Mouse (Mus musculus) brain, embryonic 18.5 days (tissue): Measurements from ENCODE around the gene Krtap28-10.

ENCODE experiments used
- DNase-seq: peaks from one replicate; pipeline ENCODE4 v3.0.0-alpha.2; 2012; ENCODE audit warnings: low read depth, low spot score

The Krtap28-10 gene

DNA sequence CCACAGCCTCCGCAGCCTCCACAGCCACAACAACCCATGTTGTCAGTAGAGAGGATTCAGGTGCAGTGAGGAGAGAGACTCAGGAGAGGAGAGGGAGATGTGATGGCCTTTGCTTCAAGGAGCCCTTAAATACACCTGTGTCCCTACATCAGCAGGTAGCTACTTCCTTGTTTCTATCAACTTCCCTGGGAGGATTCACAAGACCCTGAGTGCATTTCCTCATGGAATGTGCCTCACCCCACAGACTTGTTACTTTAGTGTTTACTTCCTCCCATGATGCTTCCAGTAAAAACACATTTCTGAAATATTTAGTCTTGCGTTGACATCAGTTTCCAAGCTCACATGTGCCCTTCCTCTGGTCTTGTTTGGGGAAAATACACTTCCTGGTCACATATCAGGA, at the start of gene Krtap28-10:
Krtap28-10 (minus strand) TSS at position 101 of the 400 bp plus-strand sequence.
- no peak for DNase-seq

- DNase-seq: no peak
These were observed 49.0 kb upstream of the Krtap28-10 start for GRCm38 (mm10) chr1:83091268-83091667.

DNA sequence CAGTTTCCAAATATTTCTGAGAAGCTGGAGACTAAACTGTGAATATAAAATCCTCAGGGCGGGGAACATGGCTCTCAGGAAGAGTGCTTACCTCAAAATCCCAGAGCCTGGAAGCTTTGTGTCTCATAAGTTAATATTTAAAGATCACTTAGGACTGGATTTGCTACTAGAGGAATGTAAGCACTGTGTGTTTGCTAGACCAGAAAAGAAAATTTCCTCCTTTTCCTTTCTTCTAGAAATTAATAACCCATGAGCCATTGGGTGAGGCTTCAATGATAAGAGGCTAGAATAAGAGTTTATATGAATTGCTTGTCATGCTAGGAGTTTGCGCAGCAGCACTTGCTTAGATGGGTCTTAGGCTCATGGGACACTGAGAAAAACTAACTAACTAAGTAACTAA, 42.5 kb upstream of the Krtap28-10 start:
- DNase-seq: no peak

DNA sequence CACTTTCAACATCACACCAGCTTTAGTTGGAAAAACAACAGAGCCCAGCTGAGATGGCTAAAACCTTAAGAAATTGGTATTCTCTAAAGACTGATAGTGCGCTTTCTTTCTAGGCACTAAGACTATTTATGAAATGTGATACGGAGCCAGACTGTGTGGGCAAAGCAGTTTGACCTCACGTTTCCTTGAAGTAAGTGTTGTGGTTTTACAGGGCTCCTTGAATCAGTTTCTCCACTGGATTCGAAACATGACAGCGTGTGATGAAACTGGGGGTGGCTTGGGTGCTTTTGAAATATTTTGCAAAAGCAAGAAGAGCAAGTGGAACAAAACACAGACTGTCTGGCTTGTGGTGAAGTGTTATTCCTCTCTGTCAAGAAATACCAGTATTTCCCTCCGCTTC, 34.7 kb upstream of the Krtap28-10 start:
- no peak for DNase-seq

- DNase-seq: peak; percentile 61
These were observed 34.1 kb upstream of the Krtap28-10 start for GRCm38 (mm10) chr1:83076190-83076917.

- DNase-seq: no peak
These were observed 33.4 kb upstream of the Krtap28-10 start for GRCm38 (mm10) chr1:83075526-83076189.

DNA sequence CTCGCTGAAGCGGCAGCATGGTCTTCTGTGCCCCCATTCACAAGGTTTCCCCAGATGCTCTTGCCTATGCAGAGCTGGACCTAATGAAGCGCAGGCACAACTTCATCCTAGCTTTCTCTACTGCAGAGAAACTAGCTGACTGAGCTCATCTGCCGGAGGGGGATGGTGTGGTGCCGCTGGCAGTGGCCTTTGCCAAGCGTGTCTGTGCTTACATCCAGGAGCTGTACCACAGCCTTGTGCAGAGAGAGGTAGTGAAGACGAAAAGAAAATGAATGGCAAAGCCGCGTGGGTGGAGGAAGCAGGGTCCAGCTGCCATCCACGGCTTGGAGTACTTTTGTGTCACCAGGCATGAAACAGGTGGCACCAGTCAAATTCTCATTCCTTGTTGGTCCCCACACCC, 24.9 kb upstream of the Krtap28-10 start:
- no peak for DNase-seq

DNA sequence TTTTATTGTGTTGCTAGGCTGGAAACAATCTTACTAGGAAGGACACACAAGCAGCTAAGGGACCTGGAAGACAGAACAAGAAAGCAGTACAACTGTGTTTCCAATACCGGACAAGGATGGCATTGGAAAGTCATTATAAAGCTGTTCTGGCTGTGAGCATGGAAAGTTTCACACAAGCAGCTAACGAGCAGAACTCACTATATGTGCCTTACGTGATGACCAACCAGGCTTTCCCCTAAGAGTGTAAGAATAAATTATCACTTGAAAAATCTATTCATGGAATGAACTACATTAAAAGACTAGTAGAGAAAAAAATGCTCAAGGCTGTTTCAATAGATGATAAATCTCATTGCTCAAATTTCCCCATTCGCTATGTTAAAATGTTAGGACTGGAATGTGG, 24.3 kb upstream of the Krtap28-10 start:
- DNase-seq: no peak

- no peak for DNase-seq
These were observed 22.6 kb upstream of the Krtap28-10 start for GRCm38 (mm10) chr1:83064851-83065250.

- DNase-seq: no peak
These were observed 18.4 kb upstream of the Krtap28-10 start, which contains the start of gene Krtap28-13 for GRCm38 (mm10) chr1:83060643-83061042. TSS of gene Krtap28-13 (plus strand) at chr1:83060930.

DNA sequence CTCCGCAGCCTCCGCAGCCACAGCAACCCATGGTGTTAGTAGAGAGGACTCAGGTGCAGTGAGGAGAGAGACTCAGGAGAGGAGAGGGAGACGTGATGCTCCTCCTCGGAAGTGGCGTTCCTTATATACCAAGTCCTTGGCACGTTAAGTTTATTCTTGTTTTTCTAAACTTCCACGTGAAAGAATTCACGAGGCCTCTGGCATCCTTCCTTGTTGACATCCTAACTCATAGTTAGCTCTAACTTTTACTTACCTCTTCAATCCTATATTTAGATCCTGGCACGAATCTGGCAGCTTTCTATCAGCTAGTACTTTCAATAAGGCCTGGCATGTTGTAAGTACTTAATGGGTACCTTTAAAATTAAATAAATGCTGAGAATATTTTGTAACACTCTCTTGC, 17.0 kb upstream of the Krtap28-10 start, which contains the start of gene A030005K14Rik:
A030005K14Rik (minus strand) TSS at position 101 of the 400 bp plus-strand sequence.
- no peak for DNase-seq

GRCm38 (mm10) chr1:83058481-83058880, 16.2 kb upstream of the Krtap28-10 start:
- no peak for DNase-seq

GRCm38 (mm10) chr1:83044882-83045427, 2.7 kb upstream of the Krtap28-10 start, which contains the start of gene Gm47969:
TSS of gene Gm47969 (plus strand) at chr1:83044932.
- DNase-seq: no peak

DNA sequence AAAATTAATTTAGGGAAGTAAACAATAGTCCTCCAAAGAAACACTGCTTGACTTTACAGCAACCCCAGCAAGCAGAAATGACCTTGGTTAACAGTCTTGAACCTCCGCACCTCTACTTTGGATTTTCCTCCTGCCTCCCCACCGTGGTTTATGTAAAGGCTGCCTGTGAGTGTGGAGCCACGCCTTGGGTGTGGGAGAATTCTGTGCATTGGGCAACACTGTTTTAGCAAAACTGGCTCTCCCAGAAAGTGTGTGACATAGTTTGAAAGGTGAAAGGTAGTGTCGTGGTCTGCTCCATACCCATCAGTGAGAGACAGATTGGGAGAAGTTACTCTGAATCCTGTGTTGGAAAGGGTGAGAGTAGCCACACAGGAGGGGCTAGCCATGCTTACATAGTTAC, 3.2 kb downstream of the Krtap28-10 start:
- no peak for DNase-seq

- peak; percentile 34 for DNase-seq
These were observed 4.1 kb downstream of the Krtap28-10 start, which contains the start of gene Slc19a3 for GRCm38 (mm10) chr1:83038109-83038672. TSS of gene Slc19a3 (minus strand) at chr1:83038448.

GRCm38 (mm10) chr1:83036892-83037667, 5.2 kb downstream of the Krtap28-10 start:
- no peak for DNase-seq

DNA sequence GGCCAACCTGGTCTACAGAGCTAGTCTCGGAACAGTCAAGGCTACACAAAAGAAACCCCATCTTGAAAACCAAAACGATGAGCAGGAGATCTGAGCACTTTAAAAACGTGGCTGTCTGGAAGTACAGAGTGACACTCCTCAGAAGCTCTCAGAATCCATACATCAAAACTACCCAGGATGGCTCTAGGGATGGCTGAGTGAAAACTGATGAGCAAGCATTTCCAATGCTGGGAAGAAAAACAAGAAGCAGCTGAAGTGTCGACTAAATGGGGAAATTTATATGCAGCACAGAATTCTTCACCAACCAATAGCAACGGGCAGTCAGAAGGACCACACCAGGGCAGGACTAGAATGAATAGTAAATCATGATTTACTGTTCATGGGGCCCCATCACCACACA, 7.8 kb downstream of the Krtap28-10 start:
- no peak for DNase-seq

GRCm38 (mm10) chr1:83032508-83032907, 9.8 kb downstream of the Krtap28-10 start:
- DNase-seq: no peak

DNA sequence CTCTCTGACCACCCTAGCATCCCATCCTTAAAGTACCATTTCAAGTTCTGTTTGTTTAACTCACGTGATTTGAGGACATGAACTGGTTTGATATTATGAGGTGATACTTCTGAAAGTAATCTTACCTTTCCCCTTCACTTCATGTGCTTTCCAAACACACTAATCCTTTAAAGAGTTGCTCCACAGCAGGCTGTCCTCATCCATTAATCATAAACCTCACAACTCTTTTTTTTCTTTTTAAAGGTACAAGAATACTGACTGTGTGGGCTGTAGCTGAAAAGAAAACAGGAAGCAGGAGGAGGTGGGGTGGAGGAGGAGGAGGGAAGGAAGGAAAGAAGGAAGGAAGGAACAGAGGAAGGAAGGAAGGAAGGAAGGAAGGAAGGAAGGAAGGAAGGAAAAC, 10.3 kb downstream of the Krtap28-10 start:
- DNase-seq: no peak

DNA sequence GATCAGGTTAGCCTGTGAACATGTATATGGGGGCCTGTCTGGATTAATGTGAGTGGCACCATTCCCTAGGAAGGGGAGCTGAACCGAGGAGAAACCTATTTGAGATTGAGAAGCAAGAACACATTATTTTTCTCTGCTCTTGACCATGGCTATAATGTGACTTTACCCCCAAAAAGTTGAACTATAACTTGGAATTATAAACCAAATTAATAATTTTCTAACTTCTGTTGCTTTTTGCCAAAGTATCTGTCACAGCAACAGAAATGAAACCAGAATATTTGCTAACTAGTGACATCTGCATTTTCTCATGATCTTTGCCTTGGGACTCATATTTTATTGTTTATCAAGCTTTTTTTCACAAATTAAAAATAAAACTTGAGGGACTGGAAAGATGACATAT, 25.7 kb downstream of the Krtap28-10 start:
- no peak for DNase-seq

DNA sequence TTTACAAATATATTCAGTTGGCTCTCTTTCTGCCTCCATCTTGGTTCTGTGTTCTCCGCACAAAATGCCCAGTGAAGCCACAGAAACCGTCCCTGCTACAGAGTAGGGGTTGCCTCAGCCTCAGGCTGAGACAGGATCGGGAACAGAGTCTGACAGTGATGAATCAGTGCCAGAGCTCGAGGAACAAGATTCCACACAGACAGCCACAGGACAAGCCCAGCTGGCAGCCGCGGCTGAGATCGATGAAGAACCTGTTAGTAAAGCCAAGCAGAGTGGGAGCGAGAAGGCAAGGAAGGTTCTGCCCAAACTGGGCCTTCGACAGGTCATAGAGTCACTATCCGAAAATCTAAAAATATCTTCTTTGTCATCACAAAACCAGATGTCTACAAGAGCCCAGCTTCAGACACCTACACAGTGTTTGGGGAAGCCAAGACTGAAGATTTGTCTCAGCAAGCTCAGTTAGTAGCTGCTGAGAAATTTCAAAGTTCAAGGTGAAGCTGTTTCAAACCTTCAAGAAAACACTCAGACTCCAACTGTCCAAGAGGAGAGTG, 26.9 kb downstream of the Krtap28-10 start:
- DNase-seq: no peak
